Mouse (Mus musculus) myocyte (in vitro differentiated cells): ENCODE measurements around the gene A730061H03Rik.

Source experiments
- E2F4 ChIP-seq: IDR thresholded peaks from one replicate; pipeline ENCODE4 v1.6.1; 2011; ENCODE audit warnings: mild to moderate bottlenecking, control low read depth, moderate library complexity; ENCODE audit not compliant: insufficient read depth
- MAX ChIP-seq: IDR thresholded peaks from one replicate; pipeline ENCODE4 v1.6.1; 2011; ENCODE audit warnings: low read depth, mild to moderate bottlenecking, control low read depth
- POLR2A ChIP-seq: IDR thresholded peaks from one replicate; pipeline ENCODE4 v1.6.1; 2011; ENCODE audit warnings: low read depth, mild to moderate bottlenecking, control low read depth, moderate library complexity; ENCODE audit not compliant: insufficient read length
- POLR2AphosphoS2 ChIP-seq: IDR thresholded peaks from one replicate; pipeline ENCODE4 v1.6.1; 2011; ENCODE audit warnings: low read depth, control low read depth; ENCODE audit not compliant: insufficient read length
- REST ChIP-seq: IDR thresholded peaks from one replicate; pipeline ENCODE4 v1.6.1; 2011; ENCODE audit warnings: mild to moderate bottlenecking, control low read depth, moderate library complexity; ENCODE audit not compliant: insufficient read depth, insufficient read length
- TCF12 ChIP-seq: IDR thresholded peaks from one replicate; pipeline ENCODE4 v1.6.1; 2011; ENCODE audit warnings: mild to moderate bottlenecking, control low read depth; ENCODE audit not compliant: poor library complexity, insufficient read depth, severe bottlenecking

GRCm38 (mm10) chr14:55513927-55514326 lies 46.3 kb downstream of the A730061H03Rik start:
- TF ChIP-seq POLR2A (no peak), TCF12 (no peak), E2F4 (no peak), REST (no peak), POLR2AphosphoS2 (no peak), MAX (no peak)
